Comparison of ENCODE assay signal across 20 mouse cellular contexts in the genomic region with DNA sequence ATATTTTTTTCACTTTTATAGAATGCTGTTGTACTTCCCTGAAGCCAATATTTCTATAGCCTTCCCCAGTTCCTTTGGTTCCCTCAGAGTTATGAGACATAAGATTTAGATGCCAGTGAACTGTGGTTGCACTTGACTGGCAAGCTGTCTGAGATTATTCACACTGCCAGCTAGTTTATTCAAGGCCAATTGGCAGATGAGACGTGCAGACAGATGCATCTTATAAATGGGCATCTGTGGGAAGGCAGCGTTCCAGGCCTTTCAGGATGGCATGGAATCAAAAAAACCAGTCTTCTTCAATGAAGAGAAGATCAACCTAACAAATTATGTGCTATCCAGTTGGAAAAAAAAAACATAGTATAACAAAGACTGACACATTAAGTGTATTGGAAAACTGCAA.
DNase-seq lines count a peak whose midpoint lies in the region; ATAC-seq lines count a peak whose summit lies in the region.
"Had no signal": no experiment of that assay in that cellular context is flagged by ENCODE, and none has a peak within 500 bp of the region (broad histone marks: within the 10 kb centered on the region; RNA-seq: fewer than 3 reads in every experiment).

No protein-coding gene starts in this region.

- no peaks in the 10 kb centered on the region for H3K36me3 ChIP-seq in forebrain, embryonic 13.5 days (ENCODE audit: poor library complexity, severe bottlenecking)
- no peaks in the 10 kb centered on the region for H3K36me3 ChIP-seq in forebrain, embryonic 10.5 days (replicated peaks)
- no peaks in the 10 kb centered on the region for H3K36me3 ChIP-seq in midbrain, embryonic 16.5 days (ENCODE audit: control insufficient read depth, insufficient read depth, low read length)
- H3K36me3 ChIP-seq: heart, embryonic 10.5 days; hindbrain, embryonic 13.5 days; limb, embryonic 12.5 days; liver, embryonic 13.5 days; lung, embryonic 15.5 days had no signal

- no peak overlapping the region for H3K27ac ChIP-seq in forebrain, embryonic 13.5 days
- no peak overlapping the region for H3K27ac ChIP-seq in forebrain, embryonic 10.5 days
- H3K27ac ChIP-seq in midbrain, embryonic 16.5 days (ENCODE audit: low read length): no peak overlapping the region
- H3K27ac ChIP-seq: heart, embryonic 10.5 days; hindbrain, embryonic 13.5 days; limb, embryonic 12.5 days; liver, embryonic 13.5 days; lung, embryonic 15.5 days had no signal

- H3K4me3 ChIP-seq in forebrain, embryonic 13.5 days: no peak overlapping the region
- no peak overlapping the region for H3K4me3 ChIP-seq in forebrain, embryonic 10.5 days
- H3K4me3 ChIP-seq in midbrain, embryonic 16.5 days (ENCODE audit: low read depth, low read length): no peak overlapping the region
- H3K4me3 ChIP-seq: heart, embryonic 10.5 days; hindbrain, embryonic 13.5 days; limb, embryonic 12.5 days; liver, embryonic 13.5 days; lung, embryonic 15.5 days had no signal

- no peaks in the 10 kb centered on the region for H3K4me1 ChIP-seq in forebrain, embryonic 13.5 days
- no peaks in the 10 kb centered on the region for H3K4me1 ChIP-seq in forebrain, embryonic 10.5 days
- H3K4me1 ChIP-seq in midbrain, embryonic 16.5 days (ENCODE audit: control insufficient read depth, insufficient read depth, low read length): no peaks in the 10 kb centered on the region
- H3K4me1 ChIP-seq: heart, embryonic 10.5 days; hindbrain, embryonic 13.5 days; limb, embryonic 12.5 days; liver, embryonic 13.5 days; lung, embryonic 15.5 days had no signal

- H3K4me2 ChIP-seq in forebrain, embryonic 13.5 days: no peak overlapping the region
- H3K4me2 ChIP-seq in midbrain, embryonic 16.5 days (ENCODE audit: low read length): no peak overlapping the region
- H3K4me2 ChIP-seq: hindbrain, embryonic 13.5 days; limb, embryonic 12.5 days; liver, embryonic 13.5 days; lung, embryonic 15.5 days had no signal

- no peak overlapping the region for H3K9ac ChIP-seq in forebrain, embryonic 13.5 days
- H3K9ac ChIP-seq in midbrain, embryonic 16.5 days (ENCODE audit: low read depth, low read length): no peak overlapping the region
- H3K9ac ChIP-seq: hindbrain, embryonic 13.5 days; limb, embryonic 12.5 days; liver, embryonic 13.5 days; lung, embryonic 15.5 days had no signal

- no peaks in the 10 kb centered on the region for H3K27me3 ChIP-seq in forebrain, embryonic 13.5 days
- H3K27me3 ChIP-seq in forebrain, embryonic 10.5 days (ENCODE audit: poor library complexity, severe bottlenecking): no peaks in the 10 kb centered on the region
- H3K27me3 ChIP-seq in midbrain, embryonic 16.5 days (ENCODE audit: control insufficient read depth, insufficient read depth, low read depth, low read length): no peaks in the 10 kb centered on the region
- H3K27me3 ChIP-seq: CH12.LX; hindbrain, embryonic 13.5 days; limb, embryonic 12.5 days; liver, embryonic 13.5 days; lung, embryonic 15.5 days had no signal

- peak; percentile 53; the same call in 1 of the 2 replicates for ATAC-seq in forebrain, embryonic 13.5 days
- no peak for ATAC-seq in midbrain, embryonic 16.5 days
- ATAC-seq: intestine, embryonic 16.5 days had no signal

- 75% methylated on average over 2 of the region's 2 CpGs for WGBS in forebrain, embryonic 13.5 days
- WGBS in forebrain, embryonic 10.5 days: 89% methylated on average over 2 of the region's 2 CpGs
- WGBS in midbrain, embryonic 16.5 days: 87% methylated on average over 2 of the region's 2 CpGs

- no peaks in the 10 kb centered on the region for H3K9me3 ChIP-seq in forebrain, embryonic 13.5 days (replicated peaks)
- no peaks in the 10 kb centered on the region for H3K9me3 ChIP-seq in forebrain, embryonic 10.5 days
- no peaks in the 10 kb centered on the region for H3K9me3 ChIP-seq in midbrain, embryonic 16.5 days (replicated peaks; ENCODE audit: control insufficient read depth, low read length, poor library complexity, severe bottlenecking)
- H3K9me3 ChIP-seq: heart, embryonic 10.5 days; hindbrain, embryonic 13.5 days; limb, embryonic 12.5 days; liver, embryonic 13.5 days; lung, embryonic 15.5 days had no signal

- no peak for DNase-seq in forebrain, embryonic 10.5 days (ENCODE audit: extremely low spot score, low spot score)
- DNase-seq in right cerebral cortex, postnatal 10 days (ENCODE audit: low spot score in 2 of 2): peak; percentile 23 to 28
- DNase-seq in right cerebral cortex, adult 18-20 months: no peak
- DNase-seq in layer of hippocampus, adult 9-10 months (ENCODE audit: low spot score): peak; percentile 30
- no peak for DNase-seq in thymus, postnatal 14 days
- DNase-seq: adrenal gland, postnatal 36 days; cerebellum, postnatal 36 days; gastrocnemius, postnatal 36 days; heart, postnatal 14 days; liver, embryonic 13.5 days; midbrain, embryonic 14.5 days; thymus, postnatal 25 days had no signal

Comparison
In these comparisons a context has a peak if more than half of its experiments do, and no peak if none do; other contexts are left out.
1. DNase-seq: peak in right cerebral cortex, postnatal 10 days (2 of 2) and layer of hippocampus, adult 9-10 months (single experiment); none in forebrain, embryonic 10.5 days (single experiment), right cerebral cortex, adult 18-20 months (single experiment) and thymus, postnatal 14 days (single experiment).